Mouse (Mus musculus) heart, embryonic 13.5 days (tissue): ENCODE measurements around the gene Gsta4. TPM values are rescaled to one million over a fixed set of nuclear protein-coding genes. Genes with fewer than 3 reads are reported as not detected.
"Not testable (repeated sequence)": the region's sequence is repeated elsewhere in the genome, so short reads cannot be mapped to it uniquely, and the experiment has no call there.

Experiments used
- ATAC-seq: fragments of 200-750 bp; cut with Nextera tagmentation; 2 replicates; pipeline ENCODE4 v1.8.0; 2017; ENCODE audit warnings: moderate TSS enrichment; ENCODE audit not compliant: insufficient number of reproducible peaks, low FRiP score, low TSS enrichment; ENCODE audit errors: extremely low read depth
- H3K27ac ChIP-seq: fragments of 300-500 bp; sonication (generic); replicated peaks from 2 replicates; pipeline ENCODE4 v1.5.1; 2015; ENCODE audit warnings: moderate library complexity, mild to moderate bottlenecking, inconsistent platforms
- H3K27me3 ChIP-seq: fragments of 300-500 bp; sonication (generic); replicated peaks from 2 replicates; pipeline ENCODE4 v1.6.1; 2015; ENCODE audit warnings: mild to moderate bottlenecking, inconsistent platforms
- H3K36me3 ChIP-seq: fragments of 300-500 bp; sonication (generic); 2 replicates; pipeline ENCODE4 v1.6.1; 2015; ENCODE audit warnings: mild to moderate bottlenecking, inconsistent platforms
- H3K4me1 ChIP-seq: fragments of 300-500 bp; sonication (generic); 2 replicates; pipeline ENCODE4 v1.6.1; 2015; ENCODE audit warnings: inconsistent platforms
- H3K4me2 ChIP-seq: fragments of 300-500 bp; sonication (generic); 2 replicates; pipeline ENCODE4 v1.6.1; 2015; ENCODE audit warnings: inconsistent platforms, mild to moderate bottlenecking, moderate library complexity
- H3K4me3 ChIP-seq: fragments of 300-500 bp; sonication (generic); 2 replicates; pipeline ENCODE4 v1.5.1; 2015; ENCODE audit warnings: moderate library complexity, mild to moderate bottlenecking, inconsistent platforms
- H3K9ac ChIP-seq: fragments of 300-500 bp; sonication (generic); 2 replicates; pipeline ENCODE4 v1.6.1; 2015; ENCODE audit warnings: inconsistent platforms, mild to moderate bottlenecking, moderate library complexity
- H3K9me3 ChIP-seq: fragments of 300-500 bp; sonication (generic); 2 replicates; pipeline ENCODE4 v1.6.1; 2016; ENCODE audit warnings: inconsistent platforms
- WGBS: fragments of 180-500 bp; shearing (Covaris S2); methylation state at CpG from one replicate; pipeline ENCODE4 v1.1.7; 2015; ENCODE audit warnings: mixed read lengths; 5-methylcytosine and 5-hydroxymethylcytosine counted together
- polyA plus RNA-seq: library from polyadenylated mRNA; unstranded; fragments of >200 nt; fragmentation: Nextera tagmentation; extraction: Ambion mirVana; gene quantifications from 2 replicates; pipeline ENCODE4 v1.2.1, GENCODE M21; 2015

Gene Gsta4
- polyA plus RNA-seq, 1 experiment from 2014 or later, result 62.7 TPM

- not testable (repeated sequence) for H3K4me1 ChIP-seq, H3K27me3 ChIP-seq, H3K4me2 ChIP-seq, H3K27ac ChIP-seq, H3K9me3 ChIP-seq, H3K36me3 ChIP-seq, H3K4me3 ChIP-seq, H3K9ac ChIP-seq, ATAC-seq
- WGBS, result no CpG with 5 or more reads among the region's 10 CpGs
Observed at GRCm38 (mm10) chr9:78233121-78233695, 50.6 kb downstream of the Gsta4 start.

DNA sequence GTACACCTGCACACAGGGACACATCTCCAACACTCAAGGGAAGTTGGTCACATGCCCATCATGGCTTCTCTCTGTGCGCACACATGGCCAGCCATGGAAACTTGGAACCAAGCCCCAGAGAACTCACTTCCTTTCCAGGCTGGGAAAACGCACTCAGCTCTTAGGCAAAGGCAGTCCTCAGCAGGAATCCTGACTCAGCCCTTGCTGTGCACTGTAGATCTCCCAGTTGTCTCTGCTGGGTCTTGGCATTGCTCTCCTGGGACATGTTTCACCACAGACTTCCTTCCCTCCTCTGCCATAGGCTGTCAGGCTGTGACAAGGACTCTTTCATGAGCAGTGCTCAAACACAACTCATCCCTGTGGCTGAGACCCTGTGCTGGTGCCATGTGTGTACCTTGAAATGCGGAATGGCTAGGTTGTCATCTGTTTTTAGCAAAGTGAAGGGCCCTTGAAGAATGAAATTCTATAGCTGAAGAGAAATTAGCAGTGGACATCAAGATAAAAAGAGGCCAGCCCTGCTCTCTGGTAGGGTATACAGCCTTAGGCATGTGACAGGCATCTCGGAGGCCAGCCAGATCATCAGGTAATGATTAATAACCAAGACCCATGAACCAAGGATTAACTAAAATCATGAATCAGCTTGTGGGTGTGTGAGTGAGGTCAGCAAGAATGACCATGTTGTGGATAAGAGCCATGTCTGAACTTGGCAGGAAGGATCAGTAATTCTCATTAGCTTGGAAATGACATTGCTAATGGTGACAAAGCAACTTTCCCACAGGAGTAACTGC lies 73.3 kb downstream of the Gsta4 start:
- ATAC-seq, H3K27ac ChIP-seq, H3K36me3 ChIP-seq, H3K4me1 ChIP-seq, H3K4me2 ChIP-seq, H3K9ac ChIP-seq, H3K9me3 ChIP-seq, H3K4me3 ChIP-seq, H3K27me3 ChIP-seq: not testable (repeated sequence)
- WGBS, result 58% methylated on average over 4 of the region's 4 CpGs

GRCm38 (mm10) chr9:78256914-78257313 lies 74.3 kb downstream of the Gsta4 start, which contains the start of gene Gm3776:
Gene Gm3776, plus strand, starts transcription at chr9:78257129.
- ATAC-seq, H3K36me3 ChIP-seq, H3K4me1 ChIP-seq, H3K27ac ChIP-seq, H3K4me2 ChIP-seq, H3K4me3 ChIP-seq, H3K9ac ChIP-seq, H3K9me3 ChIP-seq, H3K27me3 ChIP-seq: not testable (repeated sequence)
- WGBS, result 45% methylated on average over 2 of the region's 3 CpGs

Other genes starting within 250 kb of the Gsta4 start
- not detected in 2 replicates for gene Gcm1, start 130.8 kb upstream of the Gsta4 start, polyA plus RNA-seq
- gene Fbxo9, start 73.7 kb upstream of the Gsta4 start, polyA plus RNA-seq, result 39.6 and 39.7 TPM in 2 replicates
- gene Ick, start 73.6 kb upstream of the Gsta4 start, polyA plus RNA-seq, result 14.0 and 14.9 TPM in 2 replicates
- gene Gsta1, start 47.9 kb downstream of the Gsta4 start, polyA plus RNA-seq, result not detected in 2 replicates
- not detected in 2 replicates for gene Gm3776, start 74.4 kb downstream of the Gsta4 start, polyA plus RNA-seq
- gene Gm10639, start 107.1 kb downstream of the Gsta4 start, polyA plus RNA-seq, result not detected in 2 replicates
- gene Omt2a, start 132.0 kb downstream of the Gsta4 start, polyA plus RNA-seq, result not detected in 2 replicates
- gene Omt2b, start 144.8 kb downstream of the Gsta4 start, polyA plus RNA-seq, result not detected in 2 replicates
- gene Gsta2, start 173.0 kb downstream of the Gsta4 start, polyA plus RNA-seq, result not detected in 2 replicates
- gene Dppa5a, start 185.4 kb downstream of the Gsta4 start, polyA plus RNA-seq, result not detected in 2 replicates
- gene Ooep, start 196.0 kb downstream of the Gsta4 start, polyA plus RNA-seq, result 0.52 and 0.80 TPM in 2 replicates
- 0.19 and 0.27 TPM in 2 replicates for gene Ddx43, start 213.0 kb downstream of the Gsta4 start, polyA plus RNA-seq